Mouse (Mus musculus) ES-E14 (cell line): ENCODE data around the gene Chdh.

ENCODE experiments used
- CHD2 ChIP-seq: IDR thresholded peaks from 2 replicates; pipeline ENCODE4 v1.6.1; 2014; ENCODE audit warnings: mild to moderate bottlenecking, low read depth, low read length, inconsistent platforms
- HCFC1 ChIP-seq: IDR thresholded peaks from 2 replicates; pipeline ENCODE4 v1.6.1; 2012; ENCODE audit warnings: low read length, inconsistent platforms, borderline replicate concordance; ENCODE audit not compliant: insufficient read depth
- MAFK ChIP-seq: IDR thresholded peaks from 2 replicates; pipeline ENCODE4 v1.6.1; 2014; ENCODE audit warnings: mild to moderate bottlenecking, low read depth, low read length, inconsistent platforms; ENCODE audit not compliant: insufficient read depth
- ZC3H11A ChIP-seq: IDR thresholded peaks from 2 replicates; pipeline ENCODE4 v1.6.1; 2012; ENCODE audit warnings: low read depth, mild to moderate bottlenecking, inconsistent platforms, low read length, borderline replicate concordance
- ZNF384 ChIP-seq: IDR thresholded peaks from 2 replicates; pipeline ENCODE4 v1.6.1; 2012; ENCODE audit warnings: low read depth, low read length, inconsistent platforms

DNA sequence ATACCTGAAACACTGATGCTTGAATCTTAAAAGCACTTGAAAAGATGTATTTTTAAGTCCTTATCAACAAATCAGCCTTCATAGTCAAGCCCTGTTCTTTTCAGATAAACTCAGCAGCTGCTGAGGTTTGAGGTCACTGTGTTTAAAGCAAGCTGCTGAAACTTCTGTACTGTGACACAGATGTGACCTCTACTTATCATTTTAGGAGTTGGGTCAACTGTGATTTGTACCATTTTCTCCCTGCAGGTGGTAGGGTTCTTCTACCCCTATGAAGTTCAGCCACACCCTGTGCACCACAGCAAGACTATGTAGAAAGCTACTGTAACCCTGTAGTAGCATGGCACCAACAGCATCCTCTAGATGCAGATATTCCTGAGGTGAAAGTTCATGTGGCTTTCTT, 11.5 kb upstream of the Chdh start:
- TF ChIP-seq HCFC1 (no peak), CHD2 (no peak), ZC3H11A (no peak), MAFK (no peak), ZNF384 (no peak)
